Mouse (Mus musculus) adipocyte (in vitro differentiated cells): ENCODE data around the gene Hist1h2bj.

Experiments used
- DNase-seq: peaks from one replicate; pipeline ENCODE4 v3.0.0-alpha.2; 2016; ENCODE audit warnings: low spot score

Hist1h2bj gene

GRCm38 (mm10) chr13:22015479-22016450 is 27.2 kb upstream of the Hist1h2bj start:
- DNase-seq, result peak; percentile 80

- DNase-seq, result no peak
These were observed 22.8 kb upstream of the Hist1h2bj start for GRCm38 (mm10) chr13:22019934-22020835.

GRCm38 (mm10) chr13:22020901-22021339 is 22.1 kb upstream of the Hist1h2bj start:
- peak; percentile 67 for DNase-seq

- peak; percentile 31 for DNase-seq
These were observed 21.4 kb upstream of the Hist1h2bj start for GRCm38 (mm10) chr13:22021581-22021980.

- DNase-seq, result peak; percentile 88
These were observed 20.8 kb upstream of the Hist1h2bj start for GRCm38 (mm10) chr13:22022241-22022640.

- DNase-seq, result peak; percentile 85
These were observed 16.7 kb upstream of the Hist1h2bj start for GRCm38 (mm10) chr13:22026058-22027031.

- DNase-seq, result peak; percentile 96
These were observed 14.1 kb upstream of the Hist1h2bj start for GRCm38 (mm10) chr13:22028673-22029460.

GRCm38 (mm10) chr13:22029928-22030327 is 13.1 kb upstream of the Hist1h2bj start:
- peak; percentile 29 for DNase-seq

- DNase-seq, result peak; percentile 65
These were observed 12.5 kb upstream of the Hist1h2bj start for GRCm38 (mm10) chr13:22030493-22030892.

- no peak for DNase-seq
These were observed 9.1 kb upstream of the Hist1h2bj start for GRCm38 (mm10) chr13:22033741-22034442.

- peak; percentile 37 for DNase-seq
These were observed 8.4 kb upstream of the Hist1h2bj start for GRCm38 (mm10) chr13:22034443-22035266.

- peak; percentile 95 for DNase-seq
These were observed 7.5 kb upstream of the Hist1h2bj start, which contains the start of the genes Hist1h2ah and Hist1h2bk for GRCm38 (mm10) chr13:22035267-22036148. Hist1h2ah (minus strand) TSS chr13:22035568. Hist1h2bk (plus strand) TSS chr13:22035870.

GRCm38 (mm10) chr13:22036149-22036956 is 6.7 kb upstream of the Hist1h2bj start:
- DNase-seq, result peak; percentile 60

- DNase-seq, result no peak
These were observed 6.0 kb upstream of the Hist1h2bj start for GRCm38 (mm10) chr13:22036986-22037385.

GRCm38 (mm10) chr13:22037415-22037814 is 5.6 kb upstream of the Hist1h2bj start:
- no peak for DNase-seq

- DNase-seq, result no peak
These were observed 3.6 kb upstream of the Hist1h2bj start for GRCm38 (mm10) chr13:22039364-22039763.
